Mouse (Mus musculus) right cerebral cortex, adult 18-20 months (tissue): Measurements from ENCODE around the gene Ipo4.

ENCODE experiments used
- DNase-seq: peaks from one replicate; pipeline ENCODE4 v3.0.0; 2022; ENCODE audit warnings: mixed read lengths

Gene Ipo4

DNA sequence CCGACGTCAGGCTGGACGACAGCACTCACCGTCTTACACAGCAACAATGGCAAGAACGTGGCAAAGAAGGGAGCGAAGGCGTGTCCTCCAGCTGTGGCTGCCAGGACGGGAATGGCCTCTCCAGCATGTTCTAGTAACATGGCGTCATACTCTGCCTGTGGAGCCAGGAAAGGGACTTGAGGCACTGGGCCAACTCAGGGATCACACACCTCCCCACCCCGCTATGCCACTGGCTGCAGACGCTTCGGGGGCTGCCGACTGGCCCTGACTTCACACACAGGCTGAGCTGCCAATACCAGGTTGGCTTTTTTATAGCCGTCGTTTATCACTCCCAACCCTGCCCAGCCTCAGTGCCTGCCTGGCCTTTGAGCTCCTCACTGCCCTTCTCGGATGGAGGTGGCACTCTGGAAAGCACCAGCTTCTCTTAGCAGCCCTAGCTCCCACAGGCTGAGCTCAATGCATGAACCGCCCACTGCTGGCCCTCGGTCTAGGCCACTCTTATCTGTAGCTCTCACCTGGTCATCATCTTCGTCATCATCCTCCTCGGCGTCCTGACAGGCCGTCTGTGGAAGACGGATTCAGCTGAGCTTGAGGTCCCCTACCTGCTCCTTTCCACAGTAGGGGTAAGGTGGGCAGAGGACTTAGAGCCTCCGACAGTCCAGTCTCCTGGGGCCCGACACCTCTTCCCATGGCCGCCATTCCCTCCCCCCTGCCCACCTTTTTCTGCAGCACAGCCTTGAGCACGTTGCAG lies 7.5 kb downstream of the Ipo4 start:
- DNase-seq = no peak

DNA sequence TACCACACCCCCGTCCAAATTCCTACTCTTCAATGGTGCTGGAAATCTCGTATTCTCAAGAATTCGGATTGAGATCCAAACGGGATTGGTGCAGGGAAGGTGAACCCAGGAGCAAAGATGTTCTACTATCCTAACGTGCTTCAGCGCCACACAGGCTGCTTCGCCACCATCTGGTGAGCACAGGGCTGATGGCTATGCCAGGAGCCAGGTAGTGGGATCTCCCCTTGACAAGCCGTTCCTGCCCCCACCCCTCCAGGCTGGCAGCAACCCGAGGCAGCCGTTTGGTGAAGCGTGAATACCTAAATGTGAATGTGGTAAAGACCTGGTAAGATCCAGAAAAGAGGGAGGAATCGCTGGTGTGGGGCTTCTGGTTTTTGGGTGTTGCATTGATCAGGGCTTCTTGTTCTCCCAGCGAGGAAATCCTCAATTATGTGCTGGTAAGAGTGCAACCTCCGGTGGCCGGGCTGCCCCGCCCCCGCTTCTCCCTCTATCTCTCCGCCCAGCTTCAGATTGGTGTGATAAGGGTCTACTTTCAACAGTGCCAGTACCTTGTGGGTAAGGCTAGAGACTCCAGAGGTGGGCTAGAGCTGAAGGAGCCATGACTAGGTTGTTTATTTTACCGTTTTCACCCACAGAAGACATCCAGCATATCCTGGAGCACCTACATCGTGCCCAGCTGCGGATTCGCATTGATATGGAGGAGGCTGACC lies 17.1 kb downstream of the Ipo4 start:
- DNase-seq = no peak

DNA sequence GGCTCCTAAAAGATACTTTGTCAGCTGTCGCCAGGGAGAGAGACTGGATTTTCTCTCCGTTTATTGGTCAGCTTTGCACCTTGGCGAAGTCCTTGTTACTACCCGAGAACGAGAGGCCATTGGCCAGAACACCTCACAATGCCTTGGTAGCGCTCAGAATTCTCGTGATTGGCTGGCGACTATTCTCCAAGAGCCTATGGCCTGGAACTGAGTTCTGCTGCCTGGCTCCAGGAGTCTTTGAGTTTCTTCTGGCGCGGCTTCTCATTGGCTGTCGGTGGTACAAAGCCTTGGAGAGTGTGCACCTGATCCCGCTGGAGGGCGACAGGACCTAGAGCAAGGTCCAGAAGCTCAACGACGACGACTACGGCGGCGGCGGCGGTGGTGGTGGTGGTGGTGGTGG lies 17.9 kb downstream of the Ipo4 start, which contains the start of gene Rec8:
TSS of gene Rec8 (plus strand) at position 216 of the 400 bp plus-strand sequence.
- DNase-seq = no peak

DNA sequence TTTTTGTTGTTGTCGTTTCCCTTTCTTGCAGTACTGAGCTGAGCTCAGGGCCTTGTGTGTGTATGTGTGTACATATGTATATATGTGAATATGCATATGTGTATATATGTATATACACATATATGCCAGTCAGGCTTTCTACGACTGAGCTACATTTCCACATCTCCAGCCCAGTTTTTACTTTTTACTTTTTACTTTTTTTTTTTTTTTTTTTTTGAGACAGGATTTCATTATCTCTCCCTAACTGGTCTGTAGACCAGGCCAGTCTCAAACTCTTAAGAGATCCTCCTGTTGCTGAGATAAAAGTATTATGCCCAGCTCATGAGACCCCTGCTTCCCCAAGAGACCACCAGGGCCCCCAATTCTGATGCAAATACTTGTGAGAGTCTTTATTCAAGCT lies 18.9 kb downstream of the Ipo4 start:
- DNase-seq = no peak

DNA sequence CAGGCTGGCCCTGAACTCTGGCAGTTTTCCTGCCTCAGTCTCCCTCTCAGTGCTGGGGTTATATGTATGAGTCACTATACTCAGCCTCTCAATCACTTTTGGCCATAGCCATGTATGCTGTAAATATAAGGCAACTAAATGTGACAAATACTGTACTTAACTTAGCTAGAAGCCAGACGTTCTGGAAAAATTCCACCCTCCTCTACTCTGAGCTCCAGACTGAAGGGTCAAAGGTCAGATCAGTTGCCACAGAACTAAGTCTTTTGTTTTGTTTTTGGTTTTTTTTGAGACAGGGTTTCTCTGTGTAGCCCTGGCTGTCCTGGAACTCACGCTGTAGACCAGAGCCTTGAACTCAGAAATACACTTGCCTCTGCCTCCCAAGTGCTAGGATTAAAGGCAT lies 19.9 kb downstream of the Ipo4 start:
- no peak for DNase-seq

DNA sequence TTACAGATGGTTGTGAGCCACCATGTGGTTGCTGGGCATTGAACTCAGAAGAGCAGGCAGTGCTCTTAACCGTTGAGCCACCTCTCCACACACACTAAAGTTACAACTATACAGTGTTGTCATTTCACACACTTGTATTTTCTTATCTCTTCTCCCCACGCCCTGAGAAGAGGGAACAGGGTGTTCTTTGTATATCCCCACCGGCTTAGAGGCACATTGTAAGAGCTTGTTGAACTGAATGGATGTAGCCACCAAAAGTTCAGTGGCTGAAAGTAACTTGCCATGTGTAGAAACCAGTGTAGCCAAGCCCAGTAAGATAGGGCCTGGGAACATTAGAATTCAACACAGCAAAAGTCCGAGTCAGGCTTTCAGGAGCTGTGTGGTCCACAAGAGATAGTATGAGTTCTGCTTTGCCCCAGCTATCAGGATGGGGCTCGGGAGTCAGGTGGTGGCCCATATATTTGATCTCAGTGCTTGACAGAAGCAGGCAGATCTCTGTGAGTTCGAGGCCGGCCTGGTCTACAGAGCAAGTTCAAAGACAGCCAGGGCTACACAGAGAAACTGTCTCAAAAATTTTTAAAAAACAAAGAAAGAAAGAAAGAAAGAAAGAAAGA lies 21.1 kb downstream of the Ipo4 start:
- DNase-seq = no peak

DNA sequence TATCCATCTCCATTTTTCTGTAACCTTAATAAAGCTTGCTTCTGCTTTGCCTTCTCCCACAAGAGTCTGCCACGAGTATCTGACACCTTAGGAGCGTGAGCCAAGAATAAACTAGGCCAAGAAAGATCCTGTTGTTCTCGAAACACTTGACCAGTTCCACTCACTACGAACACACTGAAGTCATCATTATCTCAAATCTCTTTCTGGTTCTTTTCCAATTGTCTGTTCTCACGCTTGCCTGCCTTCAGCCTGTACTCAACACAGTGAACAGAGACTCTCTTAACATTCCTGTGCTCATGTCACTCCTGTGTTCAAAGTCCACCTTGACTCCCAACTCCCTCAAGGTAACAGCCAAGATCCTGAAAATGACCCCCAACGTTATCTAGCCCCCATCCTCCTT lies 22.4 kb downstream of the Ipo4 start:
- DNase-seq = no peak

DNA sequence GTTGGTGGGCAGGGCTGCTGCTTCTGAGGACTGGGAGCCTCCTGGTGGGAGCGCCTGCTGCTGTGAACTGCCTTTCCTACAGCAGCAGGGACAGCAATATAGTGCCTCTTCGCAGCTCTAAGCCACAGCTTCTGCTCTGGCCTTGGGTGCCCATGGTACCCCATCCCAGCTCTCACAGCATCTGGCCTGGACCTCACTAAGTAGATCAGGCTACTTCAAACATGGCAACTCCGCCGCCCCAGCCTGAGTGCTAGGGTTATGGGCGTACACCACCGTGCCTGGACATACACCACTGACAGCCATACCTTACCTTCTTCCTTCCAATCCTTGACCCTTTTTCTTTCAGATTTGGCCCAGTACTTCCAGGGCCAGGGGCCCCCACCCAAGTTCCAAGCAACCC lies 27.4 kb downstream of the Ipo4 start:
- no peak for DNase-seq

DNA sequence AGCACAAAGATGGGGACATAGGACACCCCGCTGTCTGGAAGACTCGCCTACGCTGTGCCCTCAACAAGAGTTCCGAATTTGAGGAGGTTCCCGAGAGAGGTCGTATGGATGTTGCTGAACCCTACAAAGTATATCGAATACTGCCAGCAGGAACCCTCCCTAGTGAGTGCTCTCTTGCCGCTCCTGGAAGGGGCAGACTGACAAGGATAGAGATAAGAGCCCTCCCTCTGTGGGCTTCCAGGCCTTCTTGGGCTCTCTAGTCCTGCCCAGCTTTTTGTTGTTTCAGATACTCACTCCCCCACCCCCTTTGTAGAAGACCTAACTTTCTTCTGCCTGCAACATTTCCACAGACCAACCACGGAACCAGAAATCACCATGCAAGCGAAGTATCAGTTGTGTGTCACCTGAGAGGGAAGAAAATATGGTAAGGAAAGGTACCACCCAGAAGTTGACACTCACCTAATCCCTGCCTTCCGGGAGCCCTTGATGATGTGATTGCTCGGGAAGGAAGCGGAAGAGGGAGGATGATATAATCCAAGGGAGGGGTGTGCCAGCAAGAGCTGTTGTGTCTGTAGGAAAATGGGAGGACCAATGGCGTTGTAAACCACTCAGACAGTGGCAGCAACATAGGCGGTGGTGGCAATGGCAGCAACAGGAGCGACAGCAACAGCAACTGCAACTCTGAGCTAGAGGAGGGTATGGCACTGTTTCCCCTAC lies 29.9 kb downstream of the Ipo4 start:
- no peak for DNase-seq

DNA sequence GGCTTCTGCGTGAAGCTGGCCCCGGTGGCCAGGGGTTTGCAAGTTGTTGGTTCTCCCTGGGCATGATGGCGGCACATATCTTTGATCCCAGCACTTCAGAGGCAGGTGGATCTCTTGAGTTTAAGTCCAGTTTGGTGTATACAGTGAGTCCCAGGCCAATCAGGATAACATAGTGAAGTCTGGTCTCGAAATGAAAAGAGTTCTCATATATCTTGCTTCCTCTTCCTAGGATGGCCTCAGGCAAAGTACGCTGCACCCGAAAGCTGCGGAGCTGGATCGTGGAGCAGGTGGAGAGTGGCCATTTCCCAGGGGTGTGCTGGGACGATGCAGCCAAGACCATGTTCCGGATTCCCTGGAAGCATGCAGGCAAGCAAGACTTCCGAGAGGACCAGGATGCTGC lies 30.9 kb downstream of the Ipo4 start:
- no peak for DNase-seq

DNA sequence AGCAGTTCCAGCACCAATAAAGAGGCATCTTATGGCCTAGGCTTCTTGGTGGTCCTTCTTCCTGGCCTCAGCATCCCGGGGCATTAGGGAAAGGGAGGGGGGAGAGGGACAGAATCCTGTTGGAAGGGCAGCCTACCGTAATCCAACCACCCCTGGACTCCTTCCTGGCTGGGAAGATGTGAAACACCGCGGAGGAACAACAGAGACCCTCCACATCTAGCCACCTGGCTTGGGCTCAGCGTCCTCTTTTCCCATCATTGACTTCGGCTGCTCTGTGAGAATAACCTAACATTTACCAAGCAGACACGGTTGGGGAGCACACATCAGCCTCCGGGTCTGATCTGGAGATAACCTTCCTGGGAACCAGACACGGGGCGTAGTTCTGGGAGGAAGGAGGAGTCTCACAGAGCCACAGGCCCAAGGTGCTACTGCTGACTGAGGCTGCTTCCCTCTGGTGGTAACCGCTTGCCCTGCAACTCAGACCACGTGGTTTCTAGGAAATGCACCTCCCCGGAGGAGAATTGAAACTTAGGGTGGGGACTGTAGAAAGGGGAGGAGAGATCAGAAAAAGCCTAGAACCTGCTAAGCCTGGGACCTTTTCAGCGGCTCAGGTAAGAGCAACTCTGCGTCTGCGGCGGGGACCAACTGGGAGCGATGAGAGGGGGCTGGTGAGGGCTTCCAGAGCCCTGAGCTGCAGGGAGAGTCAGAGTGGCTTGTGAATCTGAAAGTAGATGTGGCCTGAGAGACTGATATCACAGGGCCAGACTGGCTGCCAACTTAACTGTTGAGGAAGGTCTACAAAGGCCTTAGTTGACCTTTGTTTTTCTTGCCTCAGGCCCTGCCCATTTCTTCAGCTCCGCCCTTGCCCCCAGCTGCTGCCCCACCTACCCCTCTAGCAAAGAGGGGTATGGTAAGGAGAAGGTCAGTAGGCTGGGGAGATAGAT lies 31.9 kb downstream of the Ipo4 start:
- DNase-seq = peak; percentile 89

DNA sequence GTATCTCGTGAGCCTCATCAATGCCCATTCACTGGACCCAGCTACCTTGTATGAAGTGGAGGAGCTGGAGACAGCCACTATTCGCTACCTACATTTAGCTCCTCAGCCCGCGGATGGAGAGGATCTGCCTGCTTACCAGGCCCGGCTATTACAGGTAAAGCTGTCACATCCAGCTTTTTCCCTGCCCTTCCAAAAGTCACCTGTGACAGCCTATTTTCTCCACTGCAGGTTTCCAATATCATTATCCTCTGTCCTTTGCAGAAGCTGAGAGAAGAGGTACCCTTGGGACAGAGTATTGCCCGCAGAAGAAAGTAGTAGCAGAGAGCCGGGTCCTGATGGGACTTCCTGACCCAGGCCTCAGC lies 32.5 kb downstream of the Ipo4 start, which contains the start of gene Irf9:
TSS of gene Irf9 (plus strand) at position 301 of the 362 bp plus-strand sequence.
- DNase-seq = no peak

DNA sequence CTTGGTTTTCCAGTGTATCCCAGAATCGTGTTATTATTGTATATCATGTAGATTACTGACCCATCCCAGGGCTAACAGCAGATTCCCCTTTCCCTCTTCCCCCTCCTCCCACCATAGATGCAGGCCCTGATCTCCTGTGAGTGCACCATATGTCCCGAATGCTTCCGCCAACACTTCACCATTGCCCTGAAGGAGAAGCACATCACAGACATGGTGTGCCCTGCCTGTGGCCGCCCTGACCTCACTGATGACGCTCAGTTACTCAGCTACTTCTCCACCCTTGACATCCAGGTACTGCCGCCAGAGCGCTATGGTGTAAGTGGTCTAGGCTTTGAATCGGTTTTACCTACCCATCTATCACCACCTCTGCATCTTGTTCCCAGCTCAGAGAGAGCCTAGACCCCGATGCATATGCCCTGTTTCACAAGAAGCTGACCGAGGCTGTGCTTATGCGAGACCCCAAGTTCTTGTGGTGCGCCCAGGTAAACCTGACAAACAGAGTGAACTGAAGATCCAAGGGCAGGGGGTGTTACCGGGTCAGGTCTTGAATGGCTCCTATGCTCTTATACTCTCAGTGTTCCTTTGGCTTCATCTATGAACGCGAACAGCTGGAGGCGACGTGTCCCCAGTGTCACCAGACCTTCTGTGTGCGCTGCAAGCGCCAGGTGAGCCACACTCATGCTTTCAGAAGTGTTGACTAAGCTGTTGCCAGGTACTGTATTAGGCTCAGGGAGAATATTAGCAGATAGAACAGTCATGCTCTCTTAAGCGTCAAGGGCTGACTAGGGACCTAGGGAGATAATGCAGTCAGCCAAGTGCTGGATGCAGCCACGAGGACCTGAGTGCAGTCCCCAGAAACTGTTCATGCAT lies 37.0 kb downstream of the Ipo4 start:
- no peak for DNase-seq

DNA sequence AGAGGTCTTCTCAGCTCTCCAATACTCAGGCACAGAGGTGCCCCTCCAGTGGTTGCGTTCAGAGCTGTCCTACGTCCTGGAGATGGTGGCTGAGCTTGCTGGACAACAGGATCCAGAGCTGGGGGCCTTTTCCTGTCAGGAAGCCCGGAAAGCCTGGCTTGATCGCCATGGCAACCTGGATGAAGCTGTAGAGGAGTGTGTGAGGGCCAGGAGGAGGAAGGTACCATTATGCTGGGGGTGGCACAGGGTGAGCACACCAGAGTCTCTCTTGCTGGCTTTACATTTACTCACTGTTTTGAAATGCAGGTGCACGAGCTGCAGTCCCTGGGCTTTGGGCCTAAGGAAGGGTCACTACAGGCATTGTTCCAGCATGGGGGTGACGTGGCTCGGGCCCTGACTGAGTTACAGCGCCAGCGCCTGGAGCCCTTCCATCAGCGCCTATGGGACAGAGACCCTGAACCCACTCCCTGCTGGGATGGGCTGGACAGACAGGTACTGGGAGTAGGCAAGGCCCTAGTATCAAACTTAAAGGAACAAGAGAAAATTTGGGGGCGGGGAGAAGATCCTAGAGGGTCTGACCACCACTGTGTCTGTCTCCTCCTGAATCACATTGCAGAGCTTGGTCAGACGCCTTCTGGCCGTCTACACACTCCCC lies 39.6 kb downstream of the Ipo4 start:
- no peak for DNase-seq

DNA sequence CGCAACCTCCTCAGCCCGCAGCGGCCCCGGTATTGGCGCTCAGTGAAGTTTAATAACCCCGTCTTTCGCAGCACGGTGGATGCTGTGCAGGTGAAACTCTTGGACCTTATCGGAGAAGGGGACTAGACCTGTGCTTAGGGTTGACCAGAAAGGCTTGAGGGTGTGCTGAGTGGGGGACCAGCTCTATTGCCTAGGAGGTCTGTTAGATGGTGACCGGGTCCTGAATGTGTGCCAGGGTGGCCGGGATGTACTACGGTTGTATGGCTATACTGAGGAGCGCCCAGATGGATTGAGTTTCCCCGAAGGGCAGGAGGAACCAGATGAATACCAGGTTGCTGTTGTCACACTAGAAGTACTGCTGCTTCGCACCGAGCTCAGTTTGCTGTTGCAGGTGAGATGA lies 43.5 kb downstream of the Ipo4 start:
- DNase-seq = no peak

DNA sequence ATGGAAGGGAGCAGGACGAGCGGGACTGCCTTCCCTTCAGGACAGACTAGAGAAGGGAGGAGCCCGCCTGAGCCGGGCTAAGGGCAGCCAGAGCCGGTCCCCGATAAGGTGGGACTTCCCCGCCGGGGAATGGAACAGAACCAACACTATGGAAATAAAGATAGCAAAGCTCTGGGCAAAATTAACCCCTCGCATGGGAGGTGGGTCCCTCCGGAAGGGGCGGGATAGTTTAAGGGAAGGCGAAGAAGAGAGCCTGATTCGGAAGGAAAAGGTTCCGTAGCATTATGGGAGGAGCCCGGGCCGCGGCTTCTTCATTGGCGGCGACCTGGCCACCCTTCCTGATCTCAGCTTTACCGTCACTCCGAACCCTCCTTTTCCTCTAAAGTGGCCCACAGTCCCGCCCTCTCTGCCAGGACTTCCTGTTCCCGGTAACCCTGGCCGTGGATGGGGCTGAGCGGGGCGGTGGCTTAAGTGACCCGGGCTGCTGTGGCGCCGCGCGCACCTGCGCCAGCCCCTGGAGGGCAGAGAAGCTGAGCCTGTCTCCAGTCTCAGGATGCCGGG lies 44.3 kb downstream of the Ipo4 start, which contains the start of gene Rnf31:
TSS of gene Rnf31 (plus strand) at position 378 of the 561 bp plus-strand sequence.
- peak; percentile 97 for DNase-seq

DNA sequence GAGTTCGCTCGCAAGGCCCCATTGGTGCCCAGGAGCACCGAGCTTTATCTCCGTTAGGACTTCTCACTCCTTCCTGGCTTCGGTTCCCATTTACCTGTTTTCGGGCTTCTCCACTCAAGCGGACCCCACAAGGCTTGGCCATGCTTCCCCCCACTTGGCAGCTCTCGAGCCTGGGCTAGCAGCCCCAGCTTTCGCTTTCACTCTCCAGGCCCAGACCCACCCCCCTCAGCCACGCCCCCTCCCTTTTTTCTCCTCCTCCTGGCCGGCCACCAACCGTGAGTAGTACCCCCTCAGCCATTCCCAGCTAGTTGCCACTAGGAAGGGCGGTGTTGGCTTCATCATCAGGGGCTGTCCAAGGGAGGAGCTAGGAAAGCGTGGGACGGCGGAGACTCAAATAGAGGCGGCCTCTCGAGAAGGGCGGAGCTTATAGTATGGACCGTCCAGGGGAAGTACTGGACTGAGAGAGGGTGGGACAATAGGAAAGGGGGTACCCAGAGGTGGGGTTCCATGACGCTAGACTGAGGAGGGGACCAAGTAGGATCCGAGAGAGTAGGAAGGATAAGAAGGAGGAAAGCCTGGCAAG lies 44.9 kb downstream of the Ipo4 start, which contains the start of gene Psme2:
TSS of gene Psme2 (minus strand) at position 366 of the 583 bp plus-strand sequence.
- peak; percentile 95 for DNase-seq

DNA sequence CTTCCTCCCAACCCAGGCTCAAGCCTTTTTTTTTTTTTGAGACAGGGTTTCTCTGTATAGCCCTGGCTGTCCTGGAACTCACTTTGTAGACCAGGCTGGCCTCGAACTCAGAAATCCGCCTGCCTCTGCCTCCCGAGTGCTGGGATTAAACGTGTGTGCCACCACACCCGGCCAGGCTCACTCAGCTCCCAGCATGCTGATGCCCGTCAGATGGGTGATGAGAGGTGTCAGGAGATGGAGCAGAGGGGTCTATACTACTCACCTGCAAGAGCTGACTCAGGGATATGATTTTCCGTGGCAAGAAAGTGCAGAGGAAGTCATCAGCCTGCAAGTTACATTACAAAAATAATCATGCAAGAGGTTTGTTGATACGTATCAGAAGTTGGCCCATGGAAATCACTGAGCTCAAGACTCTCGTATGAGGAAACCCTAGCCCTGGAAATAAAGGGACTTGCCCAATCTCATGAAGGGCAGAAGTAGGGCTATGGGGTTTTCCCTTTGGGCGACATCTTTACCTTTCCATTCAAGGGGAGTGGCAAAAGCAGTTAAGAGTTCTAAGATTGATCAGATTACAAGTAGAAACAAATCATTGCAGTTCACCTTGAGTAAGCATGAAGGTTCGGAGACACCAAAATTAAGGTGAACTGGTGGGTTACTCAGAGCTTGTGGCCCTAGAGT lies 45.8 kb downstream of the Ipo4 start:
- DNase-seq = no peak

DNA sequence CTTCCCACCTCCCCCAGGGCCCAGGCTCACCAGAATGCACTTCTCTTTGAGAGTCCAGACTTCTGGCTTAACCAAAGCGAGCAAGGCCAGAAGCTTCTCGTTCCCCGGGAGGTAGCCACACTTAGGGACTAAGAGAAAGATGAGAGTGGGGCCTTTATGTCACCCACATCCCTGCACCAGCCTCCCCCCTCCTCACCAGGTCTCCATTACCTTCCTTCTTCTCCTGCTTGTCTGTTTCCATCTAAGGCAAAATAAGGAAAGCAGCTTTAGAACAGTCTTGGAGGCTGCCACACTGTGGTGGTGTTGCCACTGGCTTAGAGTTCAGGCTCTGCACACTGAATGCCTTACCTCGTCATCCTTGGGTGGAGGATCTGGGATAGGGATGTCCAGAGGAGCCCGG lies 46.5 kb downstream of the Ipo4 start:
- DNase-seq = no peak
